Mouse (Mus musculus) forebrain, embryonic 15.5 days (tissue): ENCODE measurements around the gene Ivns1abp. TPM values are rescaled to one million over a fixed set of nuclear protein-coding genes. Genes with fewer than 3 reads are reported as not detected.
"Not testable (repeated sequence)": the region's sequence is repeated elsewhere in the genome, so short reads cannot be mapped to it uniquely, and the experiment has no call there.

Experiments
- ATAC-seq: fragments of 200-750 bp; cut with Nextera tagmentation; replicated peaks from 2 replicates; pipeline ENCODE4 v1.8.0; 2017; ENCODE audit warnings: mild to moderate bottlenecking, moderate TSS enrichment, moderate library complexity
- H3K27ac ChIP-seq: fragments of 300-500 bp; sonication (generic); replicated peaks from 2 replicates; pipeline ENCODE4 v1.5.1; 2015; ENCODE audit warnings: mild to moderate bottlenecking, inconsistent platforms
- H3K27me3 ChIP-seq: fragments of 300-500 bp; sonication (generic); 2 replicates; pipeline ENCODE4 v1.6.1; 2015; ENCODE audit warnings: inconsistent platforms
- H3K36me3 ChIP-seq: fragments of 300-500 bp; sonication (generic); 2 replicates; pipeline ENCODE4 v1.6.1; 2015; ENCODE audit warnings: mild to moderate bottlenecking, inconsistent platforms
- H3K4me1 ChIP-seq: fragments of 300-500 bp; sonication (generic); 2 replicates; pipeline ENCODE4 v1.6.1; 2015; ENCODE audit warnings: inconsistent platforms
- H3K4me2 ChIP-seq: fragments of 300-500 bp; sonication (generic); replicated peaks from 2 replicates; pipeline ENCODE4 v1.6.1; 2015; ENCODE audit warnings: mild to moderate bottlenecking, inconsistent platforms
- H3K4me3 ChIP-seq: fragments of 300-500 bp; sonication (generic); 2 replicates; pipeline ENCODE4 v1.5.1; 2015; ENCODE audit warnings: mild to moderate bottlenecking, inconsistent platforms
- H3K9ac ChIP-seq: fragments of 300-500 bp; sonication (generic); replicated peaks from 2 replicates; pipeline ENCODE4 v1.6.1; 2015; ENCODE audit warnings: mild to moderate bottlenecking, inconsistent platforms
- H3K9me3 ChIP-seq: fragments of 300-500 bp; sonication (generic); 2 replicates; pipeline ENCODE4 v1.6.1; 2016; ENCODE audit warnings: inconsistent platforms
- WGBS: fragments of 180-500 bp; shearing (Covaris S2); methylation state at CpG from one replicate; pipeline ENCODE4 v1.1.7; 2015; ENCODE audit warnings: mixed read lengths; 5-methylcytosine and 5-hydroxymethylcytosine counted together
- polyA plus RNA-seq: library from polyadenylated mRNA; unstranded; fragments of >200 nt; fragmentation: Nextera tagmentation; extraction: Ambion mirVana; gene quantifications from 2 replicates; pipeline ENCODE4 v1.2.1, GENCODE M21; 2015

Ivns1abp gene
- polyA plus RNA-seq, 1 experiment from 2014 or later: 380 TPM

DNA sequence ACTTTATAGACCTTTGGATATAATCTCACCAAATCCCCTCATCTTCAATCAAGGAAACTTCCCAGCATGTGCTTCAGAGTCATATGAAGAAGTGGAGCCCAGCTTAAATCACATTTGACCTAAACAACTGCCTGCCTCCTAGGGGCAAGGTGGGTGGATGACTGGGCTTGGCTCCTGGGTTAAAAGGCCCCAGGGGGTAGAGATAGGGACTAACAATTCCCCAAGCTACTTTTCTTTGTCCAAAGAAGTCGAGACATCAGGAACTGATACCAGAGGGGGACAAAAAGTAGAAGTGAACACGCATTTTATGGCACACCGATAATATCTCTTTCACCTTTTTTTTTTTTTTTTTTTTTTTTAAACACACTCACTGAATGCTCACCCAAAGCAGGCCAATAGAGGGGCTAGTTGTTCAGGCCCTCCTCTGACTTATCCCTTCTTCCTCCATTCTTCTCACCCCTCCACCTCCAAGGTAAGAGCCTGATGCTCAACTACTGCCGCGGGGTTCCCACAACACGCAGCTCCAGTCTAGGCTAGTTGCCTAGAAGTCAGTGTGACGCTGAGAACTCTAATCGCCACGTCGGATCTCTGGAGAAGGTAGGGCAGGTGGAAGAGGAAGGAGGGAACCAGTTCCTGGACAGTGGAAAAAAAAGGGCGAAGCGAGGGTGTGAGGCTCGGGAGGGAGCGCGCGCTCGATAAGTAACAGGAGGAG, 550 bp upstream of the Ivns1abp start:
- peak overlapping the region; percentile 55 for H3K4me2 ChIP-seq
- no peaks in the 10 kb centered on the region for H3K36me3 ChIP-seq
- no peaks in the 10 kb centered on the region for H3K27me3 ChIP-seq
- peak overlapping the region; percentile 90 for H3K4me3 ChIP-seq
- 1% methylated on average over 17 of the region's 17 CpGs for WGBS
- peaks cover 37% of the 10 kb centered on the region for H3K4me1 ChIP-seq
- H3K27ac ChIP-seq: peak overlapping the region; percentile 61
- peak overlapping the region; percentile 58 for H3K9ac ChIP-seq
- H3K9me3 ChIP-seq: no peaks in the 10 kb centered on the region
- ATAC-seq: no peak

DNA sequence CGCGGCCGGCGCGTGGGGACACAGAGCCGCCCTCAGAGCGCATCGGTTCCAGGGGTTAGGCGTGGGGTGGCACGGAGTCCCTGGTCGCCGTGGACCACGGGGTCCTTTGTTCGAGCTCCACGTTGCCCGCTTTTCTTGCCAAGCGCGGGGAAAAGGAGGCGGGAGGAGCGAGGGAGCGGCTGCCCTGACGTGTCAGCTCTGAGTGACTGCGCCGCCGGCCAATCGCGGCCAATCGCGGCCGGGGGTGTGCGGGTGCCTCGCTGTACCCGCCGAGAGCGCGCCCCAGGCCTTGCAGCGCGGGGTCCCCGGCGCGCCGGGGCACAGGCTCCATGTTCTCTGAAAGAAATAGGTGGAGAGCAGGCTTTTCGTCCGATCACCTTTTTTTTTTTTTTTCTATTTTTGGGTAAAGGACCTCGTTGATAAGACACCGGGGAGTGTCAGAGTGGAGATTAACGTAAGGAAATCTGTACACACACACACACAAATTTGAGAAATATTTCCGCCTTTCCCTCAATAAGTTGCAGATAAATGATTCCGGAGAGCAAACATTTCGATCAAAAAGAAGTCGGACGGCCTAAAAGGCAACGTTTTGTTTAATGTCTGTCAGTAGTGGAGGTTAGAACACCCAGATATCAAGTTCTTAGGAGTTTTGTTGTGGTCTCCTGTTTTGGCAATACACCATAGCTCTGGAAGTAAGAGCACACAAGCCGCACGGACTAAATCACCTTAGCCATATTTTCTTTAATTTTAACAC, 1.0 kb downstream of the Ivns1abp start:
- Histone ChIP-seq H3K9ac (peak overlapping the region; percentile 93), H3K9me3 (no peaks in the 10 kb centered on the region), H3K4me3 (peak overlapping the region; percentile 90), H3K4me2 (peak overlapping the region; percentile 55), H3K27me3 (no peaks in the 10 kb centered on the region), H3K4me1 (peaks cover 48% of the 10 kb centered on the region), H3K36me3 (peaks cover 5% of the 10 kb centered on the region; the same call in 1 of the 2 replicates), H3K27ac (peak overlapping the region; percentile 96)
- WGBS: under 1% methylated on average over 54 of the region's 55 CpGs
- ATAC-seq: peak; percentile 90

DNA sequence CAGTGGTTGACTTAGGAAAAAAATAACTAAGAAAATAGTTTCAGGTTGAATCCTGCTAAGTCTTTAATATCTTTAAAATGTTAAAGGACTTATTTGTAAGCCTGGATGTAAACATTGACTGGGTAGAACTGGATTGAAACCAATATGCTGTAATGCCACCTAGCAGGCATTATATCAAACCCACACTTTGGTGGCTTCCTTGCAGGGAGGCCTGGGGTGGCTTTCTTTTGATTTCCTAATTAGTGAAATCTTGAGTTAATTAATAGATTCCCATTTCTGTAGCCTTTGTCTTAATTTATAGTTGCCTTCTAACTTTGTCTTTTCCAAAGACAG, 1.6 kb downstream of the Ivns1abp start:
- H3K27me3 ChIP-seq: no peaks in the 10 kb centered on the region
- peak overlapping the region; percentile 93 for H3K9ac ChIP-seq
- H3K36me3 ChIP-seq: peaks cover 9% of the 10 kb centered on the region; the same call in 1 of the 2 replicates
- H3K9me3 ChIP-seq: no peaks in the 10 kb centered on the region
- peak overlapping the region; percentile 55 for H3K4me2 ChIP-seq
- no peak overlapping the region for H3K27ac ChIP-seq
- H3K4me1 ChIP-seq: peaks cover 49% of the 10 kb centered on the region
- no peak for ATAC-seq
- peak overlapping the region; percentile 90 for H3K4me3 ChIP-seq

DNA sequence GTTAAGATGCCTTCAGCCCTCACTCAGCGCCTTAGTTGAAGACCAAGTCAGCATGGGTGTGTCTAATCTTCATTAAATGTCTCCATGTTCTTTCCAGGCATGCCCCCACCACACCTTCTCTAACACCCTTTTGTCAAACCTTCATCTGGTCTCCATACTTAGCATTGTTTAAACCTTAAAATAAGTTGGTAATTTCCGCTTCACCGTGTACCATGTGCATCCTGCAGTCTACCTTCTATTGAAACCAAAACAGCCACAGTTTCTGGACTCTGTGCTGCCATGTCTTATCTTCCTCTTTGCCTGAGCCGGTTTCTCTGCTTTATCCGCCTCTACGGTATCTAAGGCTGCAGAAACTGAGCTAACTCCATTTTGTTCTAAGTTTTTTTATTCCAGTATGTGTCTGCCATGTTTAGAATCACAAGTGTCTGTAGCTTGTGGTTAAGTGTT, 2.4 kb downstream of the Ivns1abp start:
- peak overlapping the region; percentile 93 for H3K9ac ChIP-seq
- H3K27me3 ChIP-seq: no peaks in the 10 kb centered on the region
- 35% methylated on average over 6 of the region's 6 CpGs for WGBS
- H3K36me3 ChIP-seq: peaks cover 17% of the 10 kb centered on the region
- no peak overlapping the region for H3K27ac ChIP-seq
- H3K4me1 ChIP-seq: peaks cover 49% of the 10 kb centered on the region
- H3K4me3 ChIP-seq: peak overlapping the region; percentile 90
- H3K4me2 ChIP-seq: peak overlapping the region; percentile 55
- H3K9me3 ChIP-seq: no peaks in the 10 kb centered on the region
- no peak for ATAC-seq

DNA sequence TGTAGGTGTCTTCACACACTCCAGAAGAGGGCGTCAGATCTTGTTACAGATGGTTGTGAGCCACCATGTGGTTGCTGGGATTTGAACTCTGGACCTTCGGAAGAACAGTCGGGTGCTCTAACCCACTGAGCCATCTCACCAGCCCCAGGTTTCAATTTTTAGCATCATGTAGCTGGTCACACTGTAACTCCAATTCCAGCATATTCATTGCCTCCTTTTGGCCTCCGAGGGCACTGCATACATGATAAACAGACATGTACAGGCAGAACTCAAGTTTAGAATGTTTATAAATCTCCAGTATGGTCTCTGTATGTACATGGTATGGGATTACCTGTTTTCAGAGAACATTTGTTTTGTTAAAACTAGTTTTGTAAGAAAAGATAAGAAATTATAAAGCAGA, 4.0 kb downstream of the Ivns1abp start:
- not testable (repeated sequence) for H3K27me3 ChIP-seq, ATAC-seq, H3K27ac ChIP-seq, H3K9me3 ChIP-seq, H3K4me3 ChIP-seq, H3K4me2 ChIP-seq, H3K9ac ChIP-seq
- peaks cover 33% of the 10 kb centered on the region for H3K36me3 ChIP-seq
- 78% methylated on average over 4 of the region's 4 CpGs for WGBS
- H3K4me1 ChIP-seq: peaks cover 37% of the 10 kb centered on the region

DNA sequence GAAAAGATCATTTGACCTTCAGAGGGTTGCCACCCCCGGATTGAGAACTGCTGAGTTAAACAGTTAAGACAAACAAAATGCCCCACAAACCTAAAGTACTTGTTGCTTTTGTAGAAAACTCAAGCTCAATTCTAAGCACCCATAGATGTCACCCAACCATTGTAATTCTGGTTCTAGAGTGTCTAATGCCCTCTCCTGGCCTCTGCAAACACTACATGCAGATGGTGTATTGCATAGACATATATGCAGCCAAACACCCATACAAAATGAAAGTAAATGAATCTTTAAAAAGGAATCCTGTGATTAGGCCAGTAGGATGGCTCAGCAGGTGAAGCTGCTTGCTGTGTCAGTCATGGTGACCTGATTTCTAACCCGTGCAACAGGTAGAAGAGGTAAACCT, 8.6 kb downstream of the Ivns1abp start:
- Histone ChIP-seq H3K9ac (no peak overlapping the region), H3K27me3 (no peaks in the 10 kb centered on the region), H3K9me3 (no peaks in the 10 kb centered on the region), H3K4me2 (no peak overlapping the region), H3K4me3 (no peak overlapping the region), H3K36me3 (peaks cover 75% of the 10 kb centered on the region), H3K27ac (no peak overlapping the region), H3K4me1 (peaks cover 18% of the 10 kb centered on the region)
- 94% methylated on average over 2 of the region's 2 CpGs for WGBS
- ATAC-seq: no peak

DNA sequence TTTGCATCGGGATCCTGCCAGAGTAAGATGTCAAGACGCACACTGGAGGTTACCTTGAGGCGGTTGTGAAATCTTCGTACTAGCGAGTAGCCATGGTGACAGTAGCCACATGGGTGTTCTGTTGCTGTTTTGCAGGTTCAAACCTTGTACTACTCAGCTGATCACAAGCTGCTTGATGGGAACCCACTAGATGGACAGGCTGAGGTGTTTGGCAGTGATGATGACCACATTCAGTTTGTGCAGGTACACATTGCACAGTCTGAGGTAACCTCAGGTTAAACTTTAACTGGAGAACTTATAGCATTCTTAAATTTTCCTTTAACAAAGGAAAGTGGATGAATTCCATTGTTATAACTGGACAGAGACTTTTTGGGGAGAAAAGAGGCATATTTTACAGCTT, 11.7 kb downstream of the Ivns1abp start:
- Histone ChIP-seq H3K4me2 (no peak overlapping the region), H3K4me3 (no peak overlapping the region), H3K27me3 (no peaks in the 10 kb centered on the region), H3K27ac (no peak overlapping the region), H3K9ac (no peak overlapping the region), H3K36me3 (peaks cover 95% of the 10 kb centered on the region), H3K4me1 (no peaks in the 10 kb centered on the region), H3K9me3 (no peaks in the 10 kb centered on the region)
- WGBS: 91% methylated on average over 5 of the region's 5 CpGs
- no peak for ATAC-seq

DNA sequence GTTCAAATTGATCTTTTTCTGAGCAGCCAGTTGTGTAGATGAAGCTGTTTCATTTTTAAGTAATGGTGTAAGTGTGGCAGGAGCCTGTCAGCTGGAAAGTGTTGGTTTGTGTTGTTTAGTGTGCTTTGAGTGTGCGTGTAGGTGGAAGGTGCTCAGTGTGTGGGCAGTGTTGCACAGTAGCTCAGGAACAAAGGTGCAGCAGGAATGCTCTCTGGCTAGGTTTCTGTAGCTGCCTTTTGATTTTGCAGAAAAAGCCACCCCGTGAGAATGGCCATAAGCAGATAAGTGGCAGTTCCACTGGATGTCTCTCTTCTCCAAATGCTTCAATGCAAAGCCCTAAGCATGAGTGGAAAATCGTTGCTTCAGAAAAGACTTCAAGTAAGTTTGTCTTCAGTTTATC, 15.1 kb downstream of the Ivns1abp start:
- ATAC-seq: no peak
- H3K9ac ChIP-seq: no peak overlapping the region
- H3K9me3 ChIP-seq: no peaks in the 10 kb centered on the region
- no peaks in the 10 kb centered on the region for H3K27me3 ChIP-seq
- no peaks in the 10 kb centered on the region for H3K4me1 ChIP-seq
- H3K36me3 ChIP-seq: peaks cover 93% of the 10 kb centered on the region
- no peak overlapping the region for H3K27ac ChIP-seq
- 87% methylated on average over 3 of the region's 3 CpGs for WGBS
- H3K4me2 ChIP-seq: no peak overlapping the region
- no peak overlapping the region for H3K4me3 ChIP-seq

DNA sequence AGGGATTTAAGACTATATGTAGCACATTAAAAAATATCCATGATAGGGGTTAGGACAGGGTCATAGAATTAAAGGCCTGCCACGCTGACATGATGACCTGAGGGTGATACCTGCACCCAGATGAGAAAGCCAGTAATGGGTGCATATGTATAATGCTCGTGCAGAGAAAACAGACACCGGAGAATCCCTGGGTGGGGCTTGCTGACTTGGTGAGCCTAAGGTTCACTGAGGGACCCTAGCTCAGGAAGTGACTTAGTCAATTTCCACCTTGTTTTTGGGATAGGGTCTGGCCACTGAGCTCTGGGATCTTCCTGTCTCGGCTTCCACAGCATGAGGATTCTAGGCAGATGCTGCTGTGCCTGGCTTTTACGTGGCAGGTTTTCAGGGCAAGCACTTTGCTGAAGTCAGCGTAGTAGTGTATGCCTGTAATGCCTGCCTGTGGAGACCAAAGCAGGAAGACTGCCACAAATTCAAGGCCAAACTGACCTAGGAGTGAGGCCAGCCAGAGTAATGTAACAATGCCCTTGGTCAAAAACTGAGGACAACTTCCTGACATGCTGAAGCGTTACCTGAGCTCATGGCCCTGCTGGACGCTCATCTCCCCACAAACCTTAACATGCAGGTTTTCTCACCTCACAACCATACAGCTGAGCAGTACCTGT, 22.8 kb downstream of the Ivns1abp start:
- Histone ChIP-seq H3K4me2 (no peak overlapping the region), H3K9ac (no peak overlapping the region), H3K27me3 (no peaks in the 10 kb centered on the region), H3K4me1 (no peaks in the 10 kb centered on the region), H3K9me3 (no peaks in the 10 kb centered on the region), H3K4me3 (no peak overlapping the region), H3K27ac (no peak overlapping the region), H3K36me3 (peaks cover 68% of the 10 kb centered on the region)
- WGBS: 92% methylated on average over 8 of the region's 8 CpGs
- ATAC-seq: no peak

DNA sequence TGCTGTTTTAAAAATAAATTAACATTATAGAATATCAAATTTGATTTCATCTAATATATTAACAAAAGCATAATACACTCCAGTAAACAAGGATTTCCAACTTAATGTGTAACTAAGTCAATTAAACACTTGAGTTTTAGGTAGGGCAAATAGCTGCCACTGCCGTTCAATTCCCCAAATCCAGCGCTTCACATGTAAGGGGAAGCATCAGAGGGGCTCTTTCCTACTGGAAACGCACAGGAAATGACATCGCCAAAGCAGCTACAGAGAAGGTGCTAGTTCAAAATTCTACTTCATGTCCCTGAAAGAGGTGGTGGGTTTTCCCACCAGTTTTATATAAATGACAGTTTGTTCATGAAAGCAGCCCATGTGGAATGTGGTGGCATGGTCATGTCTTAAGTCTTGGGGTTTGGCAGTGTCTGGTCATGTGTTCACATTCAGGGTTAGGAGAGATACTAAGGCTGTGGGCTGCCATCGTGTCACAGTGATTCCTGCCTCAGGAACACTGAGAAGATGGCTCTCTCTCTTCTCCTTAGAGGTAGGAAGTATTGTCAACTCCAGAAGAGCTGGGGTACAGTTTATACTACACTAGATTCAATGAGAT, 23.5 kb downstream of the Ivns1abp start:
- no peak for ATAC-seq
- 93% methylated on average over 5 of the region's 5 CpGs for WGBS
- Histone ChIP-seq H3K4me3 (no peak overlapping the region), H3K4me1 (no peaks in the 10 kb centered on the region), H3K9me3 (no peaks in the 10 kb centered on the region), H3K27me3 (no peaks in the 10 kb centered on the region), H3K9ac (no peak overlapping the region), H3K36me3 (peaks cover 61% of the 10 kb centered on the region), H3K4me2 (no peak overlapping the region), H3K27ac (no peak overlapping the region)

DNA sequence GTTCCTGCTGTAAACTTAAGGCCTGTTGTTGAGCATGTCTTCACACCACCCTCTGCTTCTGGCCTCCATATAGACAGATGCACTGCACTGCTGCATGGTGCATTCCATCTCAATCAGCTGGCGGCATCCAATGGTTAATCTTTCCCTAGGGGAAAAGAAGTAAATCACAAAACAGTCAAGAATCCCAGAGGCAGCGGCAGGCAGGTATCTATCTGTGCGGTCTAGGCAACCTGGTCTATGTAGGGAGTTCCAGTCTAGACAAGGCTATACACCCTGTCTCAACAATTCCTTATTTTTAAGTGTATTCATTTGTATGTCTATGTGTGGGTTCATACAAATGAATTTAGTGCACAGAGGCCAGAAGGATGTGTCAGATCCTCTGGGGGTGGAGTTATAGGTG, 24.2 kb downstream of the Ivns1abp start:
- no peak overlapping the region for H3K9ac ChIP-seq
- 96% methylated on average over 3 of the region's 3 CpGs for WGBS
- peaks cover 54% of the 10 kb centered on the region for H3K36me3 ChIP-seq
- no peaks in the 10 kb centered on the region for H3K9me3 ChIP-seq
- ATAC-seq: no peak
- no peaks in the 10 kb centered on the region for H3K4me1 ChIP-seq
- no peaks in the 10 kb centered on the region for H3K27me3 ChIP-seq
- H3K4me2 ChIP-seq: no peak overlapping the region
- H3K27ac ChIP-seq: no peak overlapping the region
- no peak overlapping the region for H3K4me3 ChIP-seq

DNA sequence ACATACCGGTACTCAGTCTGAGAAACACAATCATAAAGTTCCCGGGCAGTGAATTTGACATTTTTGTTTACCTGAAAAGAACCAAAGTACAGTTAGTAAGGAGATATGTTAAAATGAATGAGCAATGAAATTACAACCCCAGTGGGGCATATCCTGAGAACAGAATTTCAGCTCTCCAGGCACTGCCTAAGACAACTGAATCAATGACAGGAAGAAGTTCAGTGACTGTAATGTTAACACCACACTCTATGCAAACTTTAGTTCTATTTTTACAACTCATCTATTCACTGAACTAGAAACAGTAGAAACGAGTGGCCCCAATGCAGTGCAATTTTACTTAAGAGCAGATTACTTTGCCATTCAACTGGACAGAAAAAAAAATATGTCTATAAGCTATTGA, 26.3 kb downstream of the Ivns1abp start:
- Histone ChIP-seq H3K4me3 (no peak overlapping the region), H3K9ac (no peak overlapping the region), H3K36me3 (peaks cover 34% of the 10 kb centered on the region), H3K4me1 (no peaks in the 10 kb centered on the region), H3K9me3 (no peaks in the 10 kb centered on the region), H3K27me3 (no peaks in the 10 kb centered on the region), H3K4me2 (no peak overlapping the region), H3K27ac (no peak overlapping the region)
- WGBS: 90% methylated on average over 3 of the region's 3 CpGs
- ATAC-seq: no peak
